ENCODE assay signal across 14 mouse cellular contexts in the genomic region with DNA sequence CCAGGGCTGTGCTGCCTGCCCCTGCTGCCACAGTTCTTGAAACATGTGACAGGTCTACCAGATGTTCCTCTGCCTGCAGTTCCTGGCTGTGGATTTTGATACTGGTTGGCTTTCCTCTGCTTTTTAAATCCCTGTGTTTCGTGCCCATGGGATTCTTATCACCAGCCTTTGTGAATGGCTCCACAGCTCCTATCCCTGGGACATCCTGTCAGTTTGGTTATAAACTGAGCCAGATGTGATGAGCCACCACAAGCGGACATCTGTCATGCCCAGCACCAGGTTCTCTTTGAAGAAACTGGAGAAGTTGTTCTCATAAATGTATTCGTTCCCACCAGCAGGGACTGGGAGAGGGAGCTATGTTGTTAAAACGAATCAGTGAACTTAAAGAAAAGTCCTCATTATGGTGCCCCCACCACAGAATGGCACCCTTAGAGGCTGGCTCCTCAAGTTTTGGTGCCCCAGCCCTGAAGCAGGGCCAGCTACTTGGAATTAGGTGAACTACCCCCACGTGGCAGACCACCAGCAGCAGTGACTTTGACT. TPM values are rescaled to one million over a fixed set of nuclear protein-coding genes. Genes with fewer than 3 reads are reported as not detected.
A peak's percentile ranks its signal among the peaks of the same experiment; 100 is the strongest.
DNase-seq lines count a peak whose midpoint lies in the region; ATAC-seq and TF ChIP-seq lines count a peak whose summit lies in the region.
"Had no signal": no experiment of that assay in that cellular context is flagged by ENCODE, and none has a peak within 500 bp of the region (broad histone marks: within the 10 kb centered on the region; RNA-seq: fewer than 3 reads in every experiment).

No protein-coding gene starts in this region.

- 81% methylated on average over 5 of the region's 5 CpGs for WGBS in forebrain, embryonic 13.5 days
- WGBS in forebrain, embryonic 10.5 days, result 83% methylated on average over 5 of the region's 5 CpGs
- WGBS in kidney, adult 2 months, result 60% methylated on average over 5 of the region's 5 CpGs
- WGBS in lung, embryonic 15.5 days, result 60% methylated on average over 5 of the region's 5 CpGs
- WGBS in lung, adult 2 months, result 61% methylated on average over 5 of the region's 5 CpGs
- 55% methylated on average over 5 of the region's 5 CpGs for WGBS in embryonic facial prominence, embryonic 15.5 days

- DNase-seq in forebrain, embryonic 10.5 days (ENCODE audit: extremely low spot score, low spot score), result no peak
- no peak for DNase-seq in kidney, adult 2 months
- no peak for DNase-seq in kidney, adult 11 months
- DNase-seq in lung, adult 2 months, result no peak
- no peak for DNase-seq in thymus, postnatal 0 days (ENCODE audit: low spot score)
- DNase-seq: cerebellum, adult 8-10 months; retina, postnatal 1 day; thymus, postnatal 4 days had no signal

- H3K4me1 ChIP-seq in forebrain, embryonic 13.5 days, result peaks cover 9% of the 10 kb centered on the region
- H3K4me1 ChIP-seq in forebrain, embryonic 10.5 days, result peaks cover 34% of the 10 kb centered on the region; the same call in 1 of the 2 replicates
- H3K4me1 ChIP-seq in kidney, adult 2 months (ENCODE audit: control insufficient read depth, insufficient read depth, low read length), result peaks cover 69% of the 10 kb centered on the region
- peaks cover 68% of the 10 kb centered on the region for H3K4me1 ChIP-seq in lung, embryonic 15.5 days
- H3K4me1 ChIP-seq in lung, adult 2 months (ENCODE audit: control insufficient read depth, insufficient read depth, low read length), result peaks cover 48% of the 10 kb centered on the region
- peaks cover 52% of the 10 kb centered on the region for H3K4me1 ChIP-seq in embryonic facial prominence, embryonic 15.5 days

- H3K27me3 ChIP-seq in forebrain, embryonic 13.5 days, result no peaks in the 10 kb centered on the region
- H3K27me3 ChIP-seq in forebrain, embryonic 10.5 days (ENCODE audit: poor library complexity, severe bottlenecking), result no peaks in the 10 kb centered on the region
- H3K27me3 ChIP-seq in kidney, adult 2 months (replicated peaks; ENCODE audit: control insufficient read depth, insufficient read depth, low read length), result no peaks in the 10 kb centered on the region
- no peaks in the 10 kb centered on the region for H3K27me3 ChIP-seq in lung, embryonic 15.5 days
- no peaks in the 10 kb centered on the region for H3K27me3 ChIP-seq in embryonic facial prominence, embryonic 15.5 days
- H3K27me3 ChIP-seq: limb, embryonic 12.5 days; neural tube, embryonic 15.5 days had no signal

- H3K36me3 ChIP-seq in forebrain, embryonic 13.5 days (ENCODE audit: poor library complexity, severe bottlenecking), result peaks cover 69% of the 10 kb centered on the region
- peaks cover 73% of the 10 kb centered on the region for H3K36me3 ChIP-seq in forebrain, embryonic 10.5 days (replicated peaks)
- H3K36me3 ChIP-seq in kidney, adult 2 months (ENCODE audit: control insufficient read depth, insufficient read depth, low read length), result peaks cover 33% of the 10 kb centered on the region
- H3K36me3 ChIP-seq in lung, embryonic 15.5 days, result peaks cover 63% of the 10 kb centered on the region
- peaks cover 66% of the 10 kb centered on the region for H3K36me3 ChIP-seq in embryonic facial prominence, embryonic 15.5 days

- ATAC-seq in forebrain, embryonic 13.5 days, result no peak
- no peak for ATAC-seq in lung, embryonic 15.5 days (ENCODE audit: borderline replicate concordance, extremely low read depth, low FRiP score, low TSS enrichment)
- ATAC-seq in embryonic facial prominence, embryonic 15.5 days (ENCODE audit: insufficient number of reproducible peaks, low FRiP score, low TSS enrichment, low read depth), result no peak
- ATAC-seq: hindbrain, postnatal 0 days had no signal

- H3K4me3 ChIP-seq in forebrain, embryonic 13.5 days, result no peak overlapping the region
- no peak overlapping the region for H3K4me3 ChIP-seq in forebrain, embryonic 10.5 days
- no peak overlapping the region for H3K4me3 ChIP-seq in kidney, adult 2 months (ENCODE audit: insufficient read depth, low read depth, low read length)
- H3K4me3 ChIP-seq in lung, embryonic 15.5 days, result no peak overlapping the region
- no peak overlapping the region for H3K4me3 ChIP-seq in lung, adult 2 months (replicated peaks; ENCODE audit: extremely low read depth, low read depth, low read length)
- no peak overlapping the region for H3K4me3 ChIP-seq in embryonic facial prominence, embryonic 15.5 days (replicated peaks)
- H3K4me3 ChIP-seq: limb, embryonic 12.5 days; neural tube, embryonic 15.5 days had no signal

- no peak overlapping the region for H3K4me2 ChIP-seq in forebrain, embryonic 13.5 days
- H3K4me2 ChIP-seq in lung, embryonic 15.5 days, result no peak overlapping the region
- H3K4me2 ChIP-seq in embryonic facial prominence, embryonic 15.5 days (replicated peaks), result no peak overlapping the region
- H3K4me2 ChIP-seq: limb, embryonic 12.5 days; neural tube, embryonic 15.5 days had no signal

- no peak for TF ChIP-seq POLR2A in kidney, adult 2 months (IDR thresholded peaks at IDR 0.05; ENCODE audit: low read depth, low read length)
- TF ChIP-seq POLR2A in lung, adult 2 months (IDR thresholded peaks at IDR 0.05; ENCODE audit: borderline replicate concordance, extremely low read depth, low read depth, low read length), result no peak

- TF ChIP-seq CTCF in kidney, adult 2 months (conservative IDR thresholded peaks at IDR 0.05; ENCODE audit: insufficient read depth, insufficient read length, low read depth, low read length), result no peak
- TF ChIP-seq CTCF in lung, adult 2 months (IDR thresholded peaks at IDR 0.05; ENCODE audit: insufficient read depth, low read length), result no peak

- no peak overlapping the region for H3K9ac ChIP-seq in forebrain, embryonic 13.5 days
- H3K9ac ChIP-seq in lung, embryonic 15.5 days, result no peak overlapping the region
- no peak overlapping the region for H3K9ac ChIP-seq in embryonic facial prominence, embryonic 15.5 days
- H3K9ac ChIP-seq: limb, embryonic 12.5 days; neural tube, embryonic 15.5 days had no signal

- H3K9me3 ChIP-seq in forebrain, embryonic 13.5 days (replicated peaks), result no peaks in the 10 kb centered on the region
- H3K9me3 ChIP-seq in forebrain, embryonic 10.5 days, result no peaks in the 10 kb centered on the region
- H3K9me3 ChIP-seq in lung, embryonic 15.5 days, result no peaks in the 10 kb centered on the region
- H3K9me3 ChIP-seq in embryonic facial prominence, embryonic 15.5 days (replicated peaks), result no peaks in the 10 kb centered on the region
- H3K9me3 ChIP-seq: limb, embryonic 12.5 days; neural tube, embryonic 15.5 days had no signal

- 0 out of 2 replicates have a peak overlapping the region, but pooled peaks have one; percentile 37 for H3K27ac ChIP-seq in forebrain, embryonic 13.5 days
- H3K27ac ChIP-seq in forebrain, embryonic 10.5 days, result no peak overlapping the region
- peak overlapping the region; percentile 78 for H3K27ac ChIP-seq in kidney, adult 2 months (ENCODE audit: insufficient read depth, low read depth, low read length)
- peak overlapping the region; percentile 67 for H3K27ac ChIP-seq in lung, embryonic 15.5 days
- peak overlapping the region; percentile 55 for H3K27ac ChIP-seq in embryonic facial prominence, embryonic 15.5 days (replicated peaks)
- H3K27ac ChIP-seq: hindbrain, postnatal 0 days; limb, embryonic 12.5 days; neural tube, embryonic 15.5 days had no signal

RNA-seq across cellular contexts. Expression of a gene that starts 15.9 kb away (rescaled TPM):
- 46.9 and 55.3 TPM in 2 replicates for polyA plus RNA-seq in forebrain, embryonic 13.5 days (2015; fragmentation: Nextera tagmentation; extraction: Ambion mirVana)
- polyA plus RNA-seq in forebrain, embryonic 10.5 days (2016; fragmentation: Nextera tagmentation; extraction: Ambion mirVana), result 49.9 and 51.9 TPM in 2 replicates
- polyA plus RNA-seq in kidney, adult 2 months (2012; rRNA removed), result 37.7 and 40.5 TPM in 2 replicates
- 45.5 and 47.0 TPM in 2 replicates for polyA plus RNA-seq in lung, embryonic 15.5 days (2015; fragmentation: Nextera tagmentation; extraction: Ambion mirVana)
- polyA plus RNA-seq in lung, adult 2 months (2012; rRNA removed), result 82.6 and 101 TPM in 2 replicates
- polyA plus RNA-seq in embryonic facial prominence, embryonic 15.5 days (2015; fragmentation: Nextera tagmentation; extraction: Ambion mirVana), result 53.6 and 53.7 TPM in 2 replicates
- polyA plus RNA-seq in thymus, postnatal 0 days (2015; fragmentation: Nextera tagmentation; extraction: Ambion mirVana), result 4.9 and 6.4 TPM in 2 replicates
